Mouse (Mus musculus) NIH3T3 (cell line): ENCODE measurements around the gene Igf1.

Experiments used
- DNase-seq: peaks from one replicate; pipeline ENCODE4 v3.0.0-alpha.2; 2012; ENCODE audit warnings: low read depth

Igf1 gene

GRCm38 (mm10) chr10:87858013-87858806 lies at the start of gene Igf1:
Gene Igf1 (plus strand): TSS chr10:87858265.
- DNase-seq = no peak

- DNase-seq = peak; percentile 57
Observed at GRCm38 (mm10) chr10:87812157-87813072, 45.6 kb upstream of the Igf1 start.

- peak; percentile 7 for DNase-seq
Observed at GRCm38 (mm10) chr10:87813073-87813590, 44.9 kb upstream of the Igf1 start.

- peak; percentile 48 for DNase-seq
Observed at GRCm38 (mm10) chr10:87816861-87817260, 41.2 kb upstream of the Igf1 start.

- DNase-seq = no peak
Observed at GRCm38 (mm10) chr10:87817786-87818185, 40.3 kb upstream of the Igf1 start.

GRCm38 (mm10) chr10:87821906-87822305 lies 36.2 kb upstream of the Igf1 start:
- no peak for DNase-seq

- DNase-seq = no peak
Observed at GRCm38 (mm10) chr10:87830012-87830411, 28.1 kb upstream of the Igf1 start.

- no peak for DNase-seq
Observed at GRCm38 (mm10) chr10:87830639-87831038, 27.4 kb upstream of the Igf1 start.

- DNase-seq = no peak
Observed at GRCm38 (mm10) chr10:87832101-87832500, 26.0 kb upstream of the Igf1 start.

- no peak for DNase-seq
Observed at GRCm38 (mm10) chr10:87839454-87839853, 18.6 kb upstream of the Igf1 start.

- DNase-seq = no peak
Observed at GRCm38 (mm10) chr10:87842501-87842900, 15.6 kb upstream of the Igf1 start.

- no peak for DNase-seq
Observed at GRCm38 (mm10) chr10:87844917-87845552, 13.0 kb upstream of the Igf1 start.

- DNase-seq = no peak
Observed at GRCm38 (mm10) chr10:87847882-87848281, 10.2 kb upstream of the Igf1 start.

GRCm38 (mm10) chr10:87848419-87848818 lies 9.6 kb upstream of the Igf1 start:
- no peak for DNase-seq

- no peak for DNase-seq
Observed at GRCm38 (mm10) chr10:87851492-87851891, 6.6 kb upstream of the Igf1 start.

GRCm38 (mm10) chr10:87854408-87854807 lies 3.7 kb upstream of the Igf1 start:
- DNase-seq = peak; percentile 81

- DNase-seq = no peak
Observed at GRCm38 (mm10) chr10:87855423-87856122, 2.5 kb upstream of the Igf1 start.

GRCm38 (mm10) chr10:87857215-87857955 lies 680 bp upstream of the Igf1 start:
- no peak for DNase-seq

- DNase-seq = peak; percentile 61
Observed at GRCm38 (mm10) chr10:87858939-87859338, 874 bp downstream of the Igf1 start.

- DNase-seq = no peak
Observed at GRCm38 (mm10) chr10:87859453-87859852, 1.4 kb downstream of the Igf1 start.
